Mouse (Mus musculus) lung, adult 2 months (tissue): ENCODE data around the gene 4930430F08Rik.

Experiments
- CTCF ChIP-seq: fragments of 200-500 bp; IDR thresholded peaks from 2 replicates; pipeline ENCODE4 v1.5.1; 2011; ENCODE audit warnings: mild to moderate bottlenecking, low read length, control low read depth; ENCODE audit not compliant: insufficient read depth
- POLR2A ChIP-seq: fragments of 200-500 bp; IDR thresholded peaks from 2 replicates; pipeline ENCODE4 v1.6.1; 2011; ENCODE audit warnings: low read depth, mild to moderate bottlenecking, control low read depth, low read length, borderline replicate concordance; ENCODE audit errors: extremely low read depth

DNA sequence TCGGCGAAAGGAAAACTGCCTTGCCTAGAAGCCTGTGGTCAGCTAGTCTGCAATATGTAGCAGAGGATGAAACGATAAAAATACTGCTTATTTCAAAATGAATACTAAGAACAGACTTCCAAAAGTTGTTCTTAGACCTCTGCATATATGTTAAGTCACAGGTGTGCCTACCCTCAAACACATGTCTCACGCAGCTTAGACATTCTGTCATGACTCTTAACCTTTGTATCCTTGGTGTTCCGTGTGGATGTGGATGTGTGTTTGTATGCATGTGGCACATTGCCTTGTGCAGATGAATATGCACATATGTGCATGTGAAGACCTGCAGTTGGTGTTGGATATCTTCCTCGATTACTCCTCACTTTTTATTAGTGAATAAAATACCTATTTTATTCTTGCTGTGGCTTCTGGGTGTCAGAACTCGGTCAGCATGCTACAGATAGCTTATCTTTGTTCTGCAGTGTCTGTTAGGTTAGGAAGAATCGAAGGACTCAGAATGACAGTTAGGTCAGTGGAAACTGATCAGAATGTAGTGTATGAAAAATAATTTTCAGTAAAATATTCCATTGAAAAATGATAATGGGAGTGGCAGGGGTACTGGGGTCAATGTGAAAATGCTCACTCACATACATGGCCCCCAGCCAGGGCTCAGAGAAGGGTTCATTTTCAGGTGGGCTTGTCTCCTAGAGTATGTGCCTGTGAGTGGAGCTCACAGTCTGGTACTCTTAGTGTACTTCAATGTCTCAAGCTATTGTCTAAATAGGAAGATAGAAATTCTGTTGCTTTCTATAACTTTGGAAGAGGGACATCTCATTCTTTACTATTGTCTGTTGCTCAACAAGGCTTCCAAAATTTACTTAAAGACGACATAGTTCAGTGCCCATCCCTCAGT lies 65.5 kb downstream of the 4930430F08Rik start:
- no peak for TF ChIP-seq CTCF
- TF ChIP-seq POLR2A, result no peak
